Mouse (Mus musculus): Measurements from ENCODE around the gene Slc25a25. TPM values are rescaled to one million over a fixed set of nuclear protein-coding genes. Genes with fewer than 3 reads are reported as not detected.
A peak's percentile ranks its signal among the peaks of the same experiment; 100 is the strongest.

Gene Slc25a25
- polyA plus RNA-seq, 1 experiment from 2014 or later = 7.9 TPM

DNA sequence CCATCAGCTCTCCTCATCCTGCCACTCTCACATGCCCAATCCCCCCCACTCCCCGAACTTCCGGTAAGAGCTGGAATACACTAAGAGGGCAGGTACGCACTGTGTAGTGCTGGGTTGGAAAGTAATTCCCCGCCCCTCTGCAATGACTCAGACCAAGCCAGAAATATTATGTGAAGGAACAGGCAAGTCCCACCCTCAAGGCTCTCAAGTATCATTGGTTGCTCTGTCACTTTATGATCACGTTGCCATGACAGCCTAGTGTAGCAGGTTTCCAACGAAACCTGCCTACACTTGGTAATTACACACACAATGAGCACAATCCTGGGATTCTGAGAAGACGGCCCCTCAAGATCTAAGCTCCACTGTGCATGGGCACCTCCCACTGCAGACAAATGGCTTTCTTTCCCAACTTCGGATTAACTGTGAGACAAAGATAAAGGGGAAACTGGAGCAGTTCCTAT, 23.0 kb downstream of the Slc25a25 start:
- Histone ChIP-seq H3K9me3 (replicated peaks; ENCODE audit: control insufficient read depth, low read length) (no peaks in the 10 kb centered on the region), H3K27me3 (ENCODE audit: control insufficient read depth, insufficient read depth, low read length) (no peaks in the 10 kb centered on the region), H3K27ac (ENCODE audit: low read depth, low read length) (no peak overlapping the region; the same call in 1 of the 2 replicates), H3K4me3 (ENCODE audit: low read depth, low read length) (no peak overlapping the region), H3K4me2 (no peak overlapping the region), H3K9ac (ENCODE audit: low read depth, low read length) (no peak overlapping the region), H3K4me1 (ENCODE audit: control insufficient read depth, insufficient read depth, low read length) (peaks cover 41% of the 10 kb centered on the region), H3K36me3 (ENCODE audit: control insufficient read depth, insufficient read depth, low read length) (no peaks in the 10 kb centered on the region)
- ATAC-seq (replicated peaks; ENCODE audit: insufficient number of reproducible peaks, low FRiP score, low TSS enrichment) = no peak
- WGBS (ENCODE audit: insufficient replicate concordance) = 67% methylated on average over 8 of the region's 8 CpGs

DNA sequence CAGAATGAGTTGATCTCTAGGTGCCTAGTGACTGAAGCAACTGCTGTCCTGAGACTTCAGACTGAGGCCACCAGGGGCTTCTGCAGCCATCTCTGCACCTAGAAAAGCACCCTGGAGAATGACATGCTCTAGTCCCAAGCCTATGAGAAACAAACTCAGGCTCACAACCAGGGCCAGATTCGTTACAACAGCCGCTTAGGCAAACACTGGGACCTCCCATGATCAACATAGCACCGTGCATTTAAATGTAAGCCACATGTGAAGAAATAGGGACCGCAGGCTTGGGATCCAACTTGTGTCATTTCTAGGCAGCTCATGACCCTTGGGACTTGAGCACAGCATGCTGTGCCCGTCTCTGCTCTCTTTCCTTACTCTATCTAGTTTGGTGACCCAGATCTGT, 23.5 kb downstream of the Slc25a25 start:
- Histone ChIP-seq H3K4me3 (ENCODE audit: low read depth, low read length) (no peak overlapping the region), H3K36me3 (ENCODE audit: control insufficient read depth, insufficient read depth, low read length) (no peaks in the 10 kb centered on the region), H3K4me1 (ENCODE audit: control insufficient read depth, insufficient read depth, low read length) (peaks cover 46% of the 10 kb centered on the region), H3K27ac (ENCODE audit: low read depth, low read length) (no peak overlapping the region), H3K9me3 (replicated peaks; ENCODE audit: control insufficient read depth, low read length) (no peaks in the 10 kb centered on the region), H3K9ac (ENCODE audit: low read depth, low read length) (no peak overlapping the region), H3K4me2 (no peak overlapping the region), H3K27me3 (ENCODE audit: control insufficient read depth, insufficient read depth, low read length) (no peaks in the 10 kb centered on the region)
- 84% methylated on average over 5 of the region's 5 CpGs for WGBS (ENCODE audit: insufficient replicate concordance)
- ATAC-seq (replicated peaks; ENCODE audit: insufficient number of reproducible peaks, low FRiP score, low TSS enrichment) = no peak

DNA sequence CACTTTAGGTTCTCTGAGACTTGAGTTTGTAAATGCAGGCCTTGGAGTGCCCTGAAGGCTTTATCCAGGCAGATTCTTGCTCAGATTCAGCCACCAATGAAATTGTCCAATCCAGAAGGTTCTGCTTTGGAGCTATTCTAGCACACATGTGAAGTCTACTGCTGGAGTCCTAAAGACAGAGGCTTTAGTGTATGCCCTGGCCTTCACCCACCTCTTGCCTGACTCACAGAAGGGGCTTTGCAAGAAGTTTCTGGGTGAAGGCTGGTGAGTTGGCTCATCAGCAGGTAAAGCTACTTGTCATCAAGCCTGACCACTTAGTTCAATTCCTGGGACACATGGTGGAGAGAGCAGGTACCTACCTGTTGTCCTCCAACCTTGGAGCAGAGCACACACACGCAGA, 25.1 kb downstream of the Slc25a25 start:
- Histone ChIP-seq H3K9ac (ENCODE audit: low read depth, low read length) (no peak overlapping the region), H3K36me3 (ENCODE audit: control insufficient read depth, insufficient read depth, low read length) (peaks cover under 1% of the 10 kb centered on the region), H3K27ac (ENCODE audit: low read depth, low read length) (no peak overlapping the region), H3K4me1 (ENCODE audit: control insufficient read depth, insufficient read depth, low read length) (peaks cover 47% of the 10 kb centered on the region), H3K27me3 (ENCODE audit: control insufficient read depth, insufficient read depth, low read length) (no peaks in the 10 kb centered on the region), H3K4me3 (ENCODE audit: low read depth, low read length) (no peak overlapping the region), H3K9me3 (replicated peaks; ENCODE audit: control insufficient read depth, low read length) (no peaks in the 10 kb centered on the region), H3K4me2 (no peak overlapping the region)
- ATAC-seq (replicated peaks; ENCODE audit: insufficient number of reproducible peaks, low FRiP score, low TSS enrichment) = no peak
- WGBS (ENCODE audit: insufficient replicate concordance) = 80% methylated on average over 1 of the region's 1 CpGs

DNA sequence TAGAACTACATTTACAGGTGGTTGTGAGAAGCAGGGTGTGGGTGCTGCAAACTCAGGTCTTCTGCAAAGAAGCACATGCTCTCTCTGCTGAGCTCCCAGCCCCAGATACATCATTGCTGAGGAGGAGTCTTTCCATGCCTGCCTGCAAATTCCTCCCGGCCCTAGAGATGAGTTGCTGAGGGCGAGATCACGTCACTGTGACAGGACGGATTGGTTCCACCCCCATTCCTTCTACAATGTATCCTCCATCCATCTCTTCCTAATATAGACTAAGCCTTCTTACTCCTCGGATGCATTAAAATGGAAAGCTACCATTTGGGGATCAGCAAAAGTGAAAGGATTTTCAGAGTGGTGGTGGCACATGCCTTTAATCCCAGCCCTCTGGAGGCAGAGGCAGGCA, 25.7 kb downstream of the Slc25a25 start:
- Histone ChIP-seq H3K9me3 (replicated peaks; ENCODE audit: control insufficient read depth, low read length) (no peaks in the 10 kb centered on the region), H3K4me3 (ENCODE audit: low read depth, low read length) (no peak overlapping the region), H3K4me2 (no peak overlapping the region), H3K9ac (ENCODE audit: low read depth, low read length) (no peak overlapping the region), H3K27ac (ENCODE audit: low read depth, low read length) (no peak overlapping the region), H3K36me3 (ENCODE audit: control insufficient read depth, insufficient read depth, low read length) (peaks cover 6% of the 10 kb centered on the region), H3K27me3 (ENCODE audit: control insufficient read depth, insufficient read depth, low read length) (no peaks in the 10 kb centered on the region), H3K4me1 (ENCODE audit: control insufficient read depth, insufficient read depth, low read length) (peaks cover 45% of the 10 kb centered on the region)
- ATAC-seq (replicated peaks; ENCODE audit: insufficient number of reproducible peaks, low FRiP score, low TSS enrichment) = no peak
- WGBS (ENCODE audit: insufficient replicate concordance) = 56% methylated on average over 5 of the region's 5 CpGs

DNA sequence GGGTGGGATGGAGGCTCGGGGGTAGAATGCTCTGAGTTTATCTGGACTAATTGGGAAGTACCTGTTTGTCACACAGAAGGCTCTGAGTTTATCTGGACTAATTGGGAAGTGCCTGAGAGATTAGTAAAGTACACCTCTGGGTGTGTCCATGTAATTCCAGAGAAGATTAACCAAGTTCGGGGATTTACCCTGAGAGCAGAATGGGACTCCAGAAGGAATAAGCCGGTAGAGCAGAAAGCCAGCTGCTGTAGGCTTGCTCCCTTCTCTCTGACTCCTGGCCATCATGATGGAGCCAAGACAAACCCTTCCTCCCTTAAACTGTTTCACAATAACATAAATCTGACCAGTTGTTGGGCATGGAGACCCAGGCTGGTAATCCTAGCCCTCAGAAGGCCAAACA, 26.4 kb downstream of the Slc25a25 start:
- whole genome bisulfite sequencing (ENCODE audit: insufficient replicate concordance) = 42% methylated on average over 3 of the region's 3 CpGs
- Histone ChIP-seq H3K36me3 (ENCODE audit: control insufficient read depth, insufficient read depth, low read length) (peaks cover 10% of the 10 kb centered on the region), H3K27ac (ENCODE audit: low read depth, low read length) (peak overlapping the region; percentile 89), H3K9ac (ENCODE audit: low read depth, low read length) (0 out of 2 replicates have a peak overlapping the region, but pooled peaks have one; percentile 36), H3K4me3 (ENCODE audit: low read depth, low read length) (no peak overlapping the region), H3K9me3 (replicated peaks; ENCODE audit: control insufficient read depth, low read length) (no peaks in the 10 kb centered on the region), H3K4me1 (ENCODE audit: control insufficient read depth, insufficient read depth, low read length) (peaks cover 41% of the 10 kb centered on the region), H3K4me2 (no peak overlapping the region), H3K27me3 (ENCODE audit: control insufficient read depth, insufficient read depth, low read length) (no peaks in the 10 kb centered on the region)
- no peak for ATAC-seq (replicated peaks; ENCODE audit: insufficient number of reproducible peaks, low FRiP score, low TSS enrichment)

DNA sequence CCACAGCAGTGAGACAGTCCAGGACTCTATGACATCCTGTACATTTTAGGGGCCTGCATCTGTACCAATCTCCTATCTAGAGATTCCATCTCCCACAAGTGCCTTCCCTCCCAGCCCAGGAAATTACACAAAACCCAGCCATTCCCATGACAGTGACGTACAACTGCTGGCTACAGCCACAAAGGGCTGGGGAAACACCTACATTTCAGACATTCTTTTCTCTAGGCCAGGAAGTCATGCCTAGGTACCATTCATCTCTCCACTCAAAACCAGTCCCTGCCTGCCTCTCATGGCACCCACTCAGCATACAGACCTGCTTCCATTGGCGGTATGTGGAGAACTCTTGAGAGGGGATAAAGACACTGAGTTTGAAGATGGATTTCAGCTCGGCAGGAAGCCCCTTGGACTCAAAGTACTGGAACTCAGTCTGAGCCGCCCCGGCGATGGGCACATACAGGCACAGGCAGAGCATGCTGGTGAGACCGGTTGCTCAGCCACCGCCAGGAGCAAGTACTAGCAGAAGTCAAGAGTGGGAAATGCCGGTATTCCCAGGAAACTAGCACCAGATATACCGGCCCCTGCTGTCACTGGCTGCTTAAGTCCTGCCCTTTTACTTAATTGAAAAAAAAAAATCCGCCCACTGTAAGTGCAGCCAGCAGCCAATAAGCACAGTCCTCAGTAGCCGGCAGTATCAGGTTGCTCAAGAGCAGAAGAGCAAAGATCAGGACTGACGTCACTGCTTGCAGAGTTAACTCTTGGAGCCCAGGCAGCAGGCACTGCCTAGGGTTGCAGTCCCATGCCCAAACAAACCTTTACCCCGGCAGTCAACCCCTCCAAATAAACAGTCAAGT, 27.5 kb downstream of the Slc25a25 start:
- H3K27ac ChIP-seq (ENCODE audit: low read depth, low read length) = peak overlapping the region; percentile 89
- under 1% methylated on average over 14 of the region's 14 CpGs for WGBS (ENCODE audit: insufficient replicate concordance)
- H3K4me1 ChIP-seq (ENCODE audit: control insufficient read depth, insufficient read depth, low read length) = peaks cover 35% of the 10 kb centered on the region
- peak overlapping the region; percentile 54; the same call in 1 of the 2 replicates for H3K9ac ChIP-seq (ENCODE audit: low read depth, low read length)
- H3K27me3 ChIP-seq (ENCODE audit: control insufficient read depth, insufficient read depth, low read length) = no peaks in the 10 kb centered on the region
- peak overlapping the region; percentile 44 for H3K4me3 ChIP-seq (ENCODE audit: low read depth, low read length)
- ATAC-seq (replicated peaks; ENCODE audit: insufficient number of reproducible peaks, low FRiP score, low TSS enrichment) = peak; percentile 85
- H3K4me2 ChIP-seq = peak overlapping the region; percentile 81
- no peaks in the 10 kb centered on the region for H3K9me3 ChIP-seq (replicated peaks; ENCODE audit: control insufficient read depth, low read length)
- peaks cover 10% of the 10 kb centered on the region for H3K36me3 ChIP-seq (ENCODE audit: control insufficient read depth, insufficient read depth, low read length)

DNA sequence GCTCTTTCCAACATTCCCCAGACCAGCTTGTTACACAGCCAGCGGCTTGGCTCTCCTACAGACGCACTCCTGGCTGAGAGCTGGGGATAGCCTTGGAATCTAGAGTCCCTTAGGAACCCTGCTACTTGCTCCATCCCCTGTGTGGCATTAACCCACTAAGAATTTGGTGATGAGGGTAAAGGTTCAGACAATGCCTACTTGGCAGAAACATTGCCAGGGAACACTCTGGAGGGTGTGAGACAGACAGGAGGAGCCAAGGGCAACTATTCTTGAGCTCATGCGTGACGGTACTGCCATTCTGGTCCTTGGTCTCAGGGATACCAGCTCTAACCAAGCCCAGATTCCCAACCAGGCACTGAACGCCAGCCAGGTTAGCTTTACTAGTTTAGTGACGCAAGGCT, 29.4 kb downstream of the Slc25a25 start:
- ATAC-seq (replicated peaks; ENCODE audit: insufficient number of reproducible peaks, low FRiP score, low TSS enrichment) = no peak
- Histone ChIP-seq H3K9ac (ENCODE audit: low read depth, low read length) (no peak overlapping the region), H3K27me3 (ENCODE audit: control insufficient read depth, insufficient read depth, low read length) (no peaks in the 10 kb centered on the region), H3K36me3 (ENCODE audit: control insufficient read depth, insufficient read depth, low read length) (peaks cover 21% of the 10 kb centered on the region), H3K4me2 (no peak overlapping the region), H3K9me3 (replicated peaks; ENCODE audit: control insufficient read depth, low read length) (no peaks in the 10 kb centered on the region), H3K27ac (ENCODE audit: low read depth, low read length) (no peak overlapping the region), H3K4me3 (ENCODE audit: low read depth, low read length) (no peak overlapping the region), H3K4me1 (ENCODE audit: control insufficient read depth, insufficient read depth, low read length) (peaks cover 27% of the 10 kb centered on the region)
- 88% methylated on average over 6 of the region's 6 CpGs for WGBS (ENCODE audit: insufficient replicate concordance)

DNA sequence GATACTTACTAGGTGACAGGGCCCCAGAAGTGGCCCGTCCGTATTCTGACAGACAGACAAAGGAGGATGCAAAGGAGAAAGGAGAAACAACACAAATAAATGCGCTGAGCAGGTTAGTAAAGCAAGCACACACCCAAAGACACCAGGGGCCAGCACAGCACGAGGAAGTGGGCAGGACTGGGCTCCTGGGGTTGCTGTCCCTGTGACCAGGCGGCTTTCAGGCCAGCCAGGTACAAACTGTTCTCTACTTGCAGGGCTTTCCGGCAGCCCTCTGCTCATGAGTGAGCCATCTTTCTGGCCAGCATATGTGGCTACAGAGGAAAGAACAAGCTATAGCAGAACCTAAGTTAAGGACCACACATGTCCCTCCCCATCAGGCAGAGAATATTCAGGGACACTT, 30.6 kb downstream of the Slc25a25 start:
- Histone ChIP-seq H3K4me3 (ENCODE audit: low read depth, low read length) (no peak overlapping the region), H3K36me3 (ENCODE audit: control insufficient read depth, insufficient read depth, low read length) (peaks cover 33% of the 10 kb centered on the region), H3K4me1 (ENCODE audit: control insufficient read depth, insufficient read depth, low read length) (peaks cover 27% of the 10 kb centered on the region), H3K4me2 (no peak overlapping the region), H3K9me3 (replicated peaks; ENCODE audit: control insufficient read depth, low read length) (no peaks in the 10 kb centered on the region), H3K27ac (ENCODE audit: low read depth, low read length) (no peak overlapping the region), H3K9ac (ENCODE audit: low read depth, low read length) (no peak overlapping the region), H3K27me3 (ENCODE audit: control insufficient read depth, insufficient read depth, low read length) (no peaks in the 10 kb centered on the region)
- ATAC-seq (replicated peaks; ENCODE audit: insufficient number of reproducible peaks, low FRiP score, low TSS enrichment) = no peak
- 82% methylated on average over 6 of the region's 6 CpGs for WGBS (ENCODE audit: insufficient replicate concordance)
